ENCODE assay signal across 8 mouse cellular contexts in genomic region chr5:118413428-118414282, GRCm38 (mm10).
DNase-seq lines count a peak whose midpoint lies in the region; ATAC-seq and TF ChIP-seq lines count a peak whose summit lies in the region.

No protein-coding gene starts in this region.

- no peak overlapping the region for H3K4me2 ChIP-seq in forebrain, embryonic 13.5 days
- H3K4me2 ChIP-seq in heart, postnatal 0 days (ENCODE audit: low read depth, low read length) = no peak overlapping the region
- peak overlapping the region; percentile 79 for H3K4me2 ChIP-seq in myocyte (ENCODE audit: low read depth)

- H3K27ac ChIP-seq in MEL (ENCODE audit: control insufficient read depth, low read depth, low read length) = no peak overlapping the region
- no peak overlapping the region for H3K27ac ChIP-seq in forebrain, embryonic 13.5 days
- no peak overlapping the region for H3K27ac ChIP-seq in heart, postnatal 0 days (ENCODE audit: low read depth)
- no peak overlapping the region for H3K27ac ChIP-seq in liver, adult 2 months (replicated peaks; ENCODE audit: insufficient read depth, low read depth, low read length)

- H3K9me3 ChIP-seq in MEL (replicated peaks; ENCODE audit: insufficient read depth, low read length) = no peaks in the 10 kb centered on the region
- H3K9me3 ChIP-seq in forebrain, embryonic 13.5 days (replicated peaks) = no peaks in the 10 kb centered on the region
- no peaks in the 10 kb centered on the region for H3K9me3 ChIP-seq in heart, postnatal 0 days (replicated peaks; ENCODE audit: control insufficient read depth, low read length)

- TF ChIP-seq CTCF in MEL (IDR thresholded peaks at IDR 0.05 in 2 of 3, conservative IDR thresholded peaks at IDR 0.05 in 1 of 3; ENCODE audit: control insufficient read depth in 1 of 3, insufficient read depth in 1 of 3, low read depth in 2 of 3, low read length in 3 of 3, poor library complexity in 1 of 3, severe bottlenecking in 1 of 3) = no peak
- TF ChIP-seq CTCF in heart, postnatal 0 days (IDR thresholded peaks at IDR 0.05; ENCODE audit: low read depth) = no peak
- no peak for TF ChIP-seq CTCF in liver, adult 2 months (IDR thresholded peaks at IDR 0.05; ENCODE audit: low read depth, low read length)

- TF ChIP-seq POLR2A in MEL (IDR thresholded peaks at IDR 0.05; ENCODE audit: control insufficient read depth in 1 of 2, insufficient read depth in 1 of 2, low read depth in 1 of 2, low read length in 2 of 2, poor library complexity in 1 of 2) = no peak
- TF ChIP-seq POLR2A in liver, adult 2 months (IDR thresholded peaks at IDR 0.05; ENCODE audit: extremely low read depth, insufficient read depth, low read length) = no peak
- peak; percentile 50 for TF ChIP-seq POLR2A in myocyte (IDR thresholded peaks at IDR 0.05; ENCODE audit: insufficient read length, low read depth)

- H3K4me3 ChIP-seq in MEL (ENCODE audit: control insufficient read depth in 1 of 2, insufficient read depth in 1 of 2, low read depth in 2 of 2, low read length in 2 of 2) (no peak overlapping the region), myocyte (no peak overlapping the region)
- H3K4me3 ChIP-seq in forebrain, embryonic 13.5 days = no peak overlapping the region
- H3K4me3 ChIP-seq in heart, postnatal 0 days (ENCODE audit: low read depth, low read length) = no peak overlapping the region
- H3K4me3 ChIP-seq in liver, adult 2 months (ENCODE audit: insufficient read depth, low read depth, low read length) = no peak overlapping the region

- H3K27me3 ChIP-seq in MEL (ENCODE audit: control insufficient read depth in 1 of 2, insufficient read depth in 2 of 2, low read length in 2 of 2) = no peaks in the 10 kb centered on the region
- H3K27me3 ChIP-seq in forebrain, embryonic 13.5 days = no peaks in the 10 kb centered on the region
- no peaks in the 10 kb centered on the region for H3K27me3 ChIP-seq in heart, postnatal 0 days (ENCODE audit: control insufficient read depth, insufficient read depth, low read length)
- H3K27me3 ChIP-seq in liver, adult 2 months (ENCODE audit: control insufficient read depth, insufficient read depth, low read length) = no peaks in the 10 kb centered on the region
- no peaks in the 10 kb centered on the region for H3K27me3 ChIP-seq in myocyte (ENCODE audit: control insufficient read depth, insufficient read depth, insufficient read length)

- H3K4me1 ChIP-seq in MEL (ENCODE audit: control insufficient read depth in 1 of 2, insufficient read depth in 2 of 2, low read length in 2 of 2) = no peaks in the 10 kb centered on the region
- no peaks in the 10 kb centered on the region for H3K4me1 ChIP-seq in forebrain, embryonic 13.5 days
- H3K4me1 ChIP-seq in heart, postnatal 0 days (ENCODE audit: control insufficient read depth, insufficient read depth) = no peaks in the 10 kb centered on the region
- no peaks in the 10 kb centered on the region for H3K4me1 ChIP-seq in liver, adult 2 months (ENCODE audit: control insufficient read depth, insufficient read depth, low read length)

- 62% methylated on average over 13 of the region's 13 CpGs for WGBS in forebrain, embryonic 13.5 days
- 56% methylated on average over 13 of the region's 13 CpGs for WGBS in heart, postnatal 0 days
- WGBS in liver, adult 2 months = 79% methylated on average over 13 of the region's 13 CpGs

- no peak overlapping the region for H3ac ChIP-seq in myocyte (ENCODE audit: control insufficient read depth, insufficient read length)

- no peak overlapping the region for H3K9ac ChIP-seq in MEL (ENCODE audit: control insufficient read depth, low read depth, low read length, poor library complexity, severe bottlenecking)
- no peak overlapping the region for H3K9ac ChIP-seq in forebrain, embryonic 13.5 days
- H3K9ac ChIP-seq in heart, postnatal 0 days (replicated peaks; ENCODE audit: low read depth, low read length) = no peak overlapping the region
- H3K9ac ChIP-seq in liver, adult 2 months (ENCODE audit: low read depth, low read length) = no peak overlapping the region

- no peak for TF ChIP-seq EP300 in MEL (IDR thresholded peaks at IDR 0.05; ENCODE audit: low read depth in 1 of 2, low read length in 2 of 2)
- TF ChIP-seq EP300 in heart, postnatal 0 days (IDR thresholded peaks at IDR 0.05; ENCODE audit: low read depth) = no peak

- peak; percentile 95 for ATAC-seq in forebrain, embryonic 13.5 days
- ATAC-seq in heart, postnatal 0 days (ENCODE audit: insufficient read depth, low read depth) = peak; percentile 97

- DNase-seq in MEL (ENCODE audit: low read depth, low spot score) = peak; percentile 83
- peak; percentile 62 for DNase-seq in c-Kit-positive CD71-positive TER-119-positive erythroid progenitor cells, embryonic 14.5 days (ENCODE audit: low spot score)
- peak; percentile 86 for DNase-seq in heart, postnatal 0 days (ENCODE audit: low spot score)
- DNase-seq in kidney, postnatal 14 days = peak; percentile 63
- DNase-seq in liver, adult 2 months (ENCODE audit: extremely low read depth, low read depth, low spot score) = peak; percentile 23
- DNase-seq in thymus, postnatal 25 days = peak; percentile 52

- H3K79me2 ChIP-seq in MEL (ENCODE audit: control insufficient read depth, insufficient read depth, low read length, poor library complexity) (no peaks in the 10 kb centered on the region), myocyte (ENCODE audit: control insufficient read depth, insufficient read depth) (no peaks in the 10 kb centered on the region)
- no peaks in the 10 kb centered on the region for H3K79me2 ChIP-seq in liver, adult 2 months (ENCODE audit: control insufficient read depth, insufficient read depth, low read length)

- TF ChIP-seq RAD21 in MEL (IDR thresholded peaks at IDR 0.05; ENCODE audit: low read depth, low read length) = no peak

- no peaks in the 10 kb centered on the region for H3K36me3 ChIP-seq in MEL (ENCODE audit: control insufficient read depth in 1 of 2, insufficient read depth in 2 of 2, low read length in 2 of 2)
- H3K36me3 ChIP-seq in forebrain, embryonic 13.5 days (ENCODE audit: poor library complexity, severe bottlenecking) = no peaks in the 10 kb centered on the region
- H3K36me3 ChIP-seq in heart, postnatal 0 days (replicated peaks; ENCODE audit: control insufficient read depth, insufficient read depth, low read length) = no peaks in the 10 kb centered on the region
- H3K36me3 ChIP-seq in liver, adult 2 months (ENCODE audit: control insufficient read depth, insufficient read depth, low read length) = no peaks in the 10 kb centered on the region
- H3K36me3 ChIP-seq in myocyte (ENCODE audit: control insufficient read depth, insufficient read depth) = no peaks in the 10 kb centered on the region

TF ChIP-seq in MEL, 35 proteins besides CTCF, POLR2A, EP300 and RAD21:
- peak; percentile 93 for TF ChIP-seq USF1 (IDR thresholded peaks at IDR 0.05; ENCODE audit: low read depth, low read length)
- TF ChIP-seq HCFC1 (IDR thresholded peaks at IDR 0.05; ENCODE audit: low read depth, low read length) = peak; percentile 92
- peak in 1 of 2 experiments; percentile 57; a peak in 1 of 4 replicates for TF ChIP-seq USF2 (IDR thresholded peaks at IDR 0.05; ENCODE audit: borderline replicate concordance in 1 of 2, insufficient read depth in 1 of 2, low read depth in 1 of 2, low read length in 2 of 2)
- no peak for TF ChIP-seq MYC (IDR thresholded peaks at IDR 0.05; ENCODE audit: low read depth, low read length)
- TF ChIP-seq ZMIZ1 (IDR thresholded peaks at IDR 0.05; ENCODE audit: low read depth, low read length) = no peak
- no peak for TF ChIP-seq SMC3 (IDR thresholded peaks at IDR 0.05; ENCODE audit: low read depth, low read length)
- TF ChIP-seq TBP (IDR thresholded peaks at IDR 0.05; ENCODE audit: low read depth, low read length) = peak; percentile 31; the same call in 1 of the 2 replicates
- TF ChIP-seq RCOR1 (IDR thresholded peaks at IDR 0.05; ENCODE audit: low read depth, low read length) = no peak
- TF ChIP-seq GATA1 (IDR thresholded peaks at IDR 0.05; ENCODE audit: low read depth, low read length) = no peak
- TF ChIP-seq ELF1 (IDR thresholded peaks at IDR 0.05; ENCODE audit: low read depth, low read length) = peak; percentile 55
- TF ChIP-seq ZNF384 (IDR thresholded peaks at IDR 0.05; ENCODE audit: low read depth, low read length) = no peak

TF ChIP-seq in myocyte, 11 proteins besides CTCF, POLR2A, EP300 and RAD21:
- TF ChIP-seq REST (IDR thresholded peaks at IDR 0.05; ENCODE audit: insufficient read depth, insufficient read length) = no peak
- TF ChIP-seq MYOG (IDR thresholded peaks at IDR 0.05; ENCODE audit: control insufficient read depth in 1 of 3, insufficient read depth in 1 of 3, insufficient read length in 2 of 3, low read depth in 2 of 3) = peak in 2 of 3 experiments; percentile 25 to 55
- TF ChIP-seq USF1 (IDR thresholded peaks at IDR 0.05; ENCODE audit: low read depth) = peak; percentile 96
- TF ChIP-seq MYOD1 (IDR thresholded peaks at IDR 0.05; ENCODE audit: control insufficient read depth in 1 of 3, insufficient read length in 2 of 3, low read depth in 2 of 3) = peak in 2 of 3 experiments; percentile 21 to 47
- peak; percentile 14 for TF ChIP-seq TCF12 (IDR thresholded peaks at IDR 0.05; ENCODE audit: insufficient read depth, poor library complexity, severe bottlenecking)

Comparison
In these comparisons a context has a peak if more than half of its experiments do, and no peak if none do; other contexts are left out.
1. DNase-seq: peak in every context shown above with its lines; median percentile 86 in heart, postnatal 0 days; 83 in MEL; 63 in kidney, postnatal 14 days; 62 in c-Kit-positive CD71-positive TER-119-positive erythroid progenitor cells, embryonic 14.5 days; 52 in thymus, postnatal 25 days; 23 in liver, adult 2 months.